Mouse (Mus musculus): ENCODE measurements around the gene Ehd1. TPM values are rescaled to one million over a fixed set of nuclear protein-coding genes. Genes with fewer than 3 reads are reported as not detected.

Gene Ehd1
- polyA plus RNA-seq, 2 experiments: 68.7 to 160 TPM

DNA sequence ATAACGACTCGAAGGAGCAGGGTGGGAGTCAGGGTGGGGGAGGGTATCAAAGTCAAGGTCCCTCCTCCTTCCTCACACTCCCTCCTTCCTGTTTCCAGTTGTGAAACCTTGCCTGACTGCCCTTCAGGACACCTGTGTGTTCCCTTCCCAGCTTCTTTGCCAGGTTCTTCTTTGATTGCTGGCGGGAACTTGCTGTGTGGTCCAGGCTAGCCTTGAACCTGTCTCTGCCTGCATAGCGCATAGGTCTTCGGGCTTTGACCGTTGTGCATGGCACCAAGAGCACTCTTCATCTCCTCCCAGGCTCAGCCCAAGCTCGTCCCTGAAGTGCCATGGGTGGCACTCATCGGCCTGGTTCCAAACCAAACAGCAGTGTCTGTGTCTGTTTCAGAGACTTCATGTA is 11.6 kb upstream of the Ehd1 start:
- H3K4me2 ChIP-seq (replicated peaks; ENCODE audit: low read depth, low read length, severe bottlenecking): no peak overlapping the region
- peaks cover 26% of the 10 kb centered on the region for H3K36me3 ChIP-seq (ENCODE audit: control insufficient read depth, insufficient read depth, low read length)
- no peak overlapping the region for H3K9ac ChIP-seq (ENCODE audit: low read depth, low read length, severe bottlenecking)
- no peaks in the 10 kb centered on the region; the same call in 1 of the 2 replicates for H3K4me1 ChIP-seq (ENCODE audit: control insufficient read depth, insufficient read depth, low read length)
- TF ChIP-seq POLR2A (IDR thresholded peaks at IDR 0.05; ENCODE audit: borderline replicate concordance, extremely low read depth, insufficient read depth, insufficient read length): no peak
- H3K9me3 ChIP-seq (ENCODE audit: control insufficient read depth, low read length): no peaks in the 10 kb centered on the region
- H3K27me3 ChIP-seq (ENCODE audit: control insufficient read depth, insufficient read depth, low read length): no peaks in the 10 kb centered on the region
- no peak overlapping the region for H3K4me3 ChIP-seq (replicated peaks; ENCODE audit: low read length)
- DNase-seq (ENCODE audit: low spot score) (no peak), ATAC-seq (ENCODE audit: low FRiP score, low read depth) (no peak)
- WGBS: 86% methylated on average over 8 of the region's 8 CpGs
- H3K27ac ChIP-seq (replicated peaks; ENCODE audit: low read depth, low read length): no peak overlapping the region

DNA sequence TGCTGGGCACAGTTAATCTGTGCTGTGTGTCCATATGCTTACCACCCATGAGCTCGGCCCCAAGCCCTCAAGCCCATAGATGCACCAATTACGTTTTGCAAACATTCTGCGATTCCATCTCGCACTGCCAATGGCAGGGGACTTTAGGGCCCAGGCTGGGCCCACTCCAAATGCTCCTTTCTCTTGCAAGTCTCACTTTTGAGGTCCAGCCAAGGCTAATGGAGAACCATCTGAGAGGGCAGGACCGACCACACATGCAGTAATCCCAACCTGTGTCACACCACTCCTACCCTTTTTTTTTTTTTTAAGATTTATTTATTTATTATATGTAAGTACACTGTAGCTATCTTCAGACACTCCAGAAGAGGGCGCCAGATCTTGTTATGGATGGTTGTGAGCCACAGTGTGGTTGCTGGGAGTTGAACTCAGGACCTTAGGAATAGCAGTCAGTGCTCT is 10.8 kb upstream of the Ehd1 start:
- H3K4me1 ChIP-seq (ENCODE audit: control insufficient read depth, insufficient read depth, low read length): no peaks in the 10 kb centered on the region; the same call in 1 of the 2 replicates
- no peak for ATAC-seq (ENCODE audit: low FRiP score, low read depth)
- H3K36me3 ChIP-seq (ENCODE audit: control insufficient read depth, insufficient read depth, low read length): peaks cover 18% of the 10 kb centered on the region
- 56% methylated on average over 6 of the region's 6 CpGs for WGBS
- TF ChIP-seq POLR2A (IDR thresholded peaks at IDR 0.05; ENCODE audit: borderline replicate concordance, extremely low read depth, insufficient read depth, insufficient read length): no peak
- H3K4me3 ChIP-seq (replicated peaks; ENCODE audit: low read length): no peak overlapping the region
- H3K4me2 ChIP-seq (replicated peaks; ENCODE audit: low read depth, low read length, severe bottlenecking): no peak overlapping the region
- H3K27me3 ChIP-seq (ENCODE audit: control insufficient read depth, insufficient read depth, low read length): no peaks in the 10 kb centered on the region
- no peak for DNase-seq (ENCODE audit: low spot score)
- no peaks in the 10 kb centered on the region for H3K9me3 ChIP-seq (ENCODE audit: control insufficient read depth, low read length)
- no peak overlapping the region for H3K9ac ChIP-seq (ENCODE audit: low read depth, low read length, severe bottlenecking)
- no peak overlapping the region for H3K27ac ChIP-seq (replicated peaks; ENCODE audit: low read depth, low read length)

DNA sequence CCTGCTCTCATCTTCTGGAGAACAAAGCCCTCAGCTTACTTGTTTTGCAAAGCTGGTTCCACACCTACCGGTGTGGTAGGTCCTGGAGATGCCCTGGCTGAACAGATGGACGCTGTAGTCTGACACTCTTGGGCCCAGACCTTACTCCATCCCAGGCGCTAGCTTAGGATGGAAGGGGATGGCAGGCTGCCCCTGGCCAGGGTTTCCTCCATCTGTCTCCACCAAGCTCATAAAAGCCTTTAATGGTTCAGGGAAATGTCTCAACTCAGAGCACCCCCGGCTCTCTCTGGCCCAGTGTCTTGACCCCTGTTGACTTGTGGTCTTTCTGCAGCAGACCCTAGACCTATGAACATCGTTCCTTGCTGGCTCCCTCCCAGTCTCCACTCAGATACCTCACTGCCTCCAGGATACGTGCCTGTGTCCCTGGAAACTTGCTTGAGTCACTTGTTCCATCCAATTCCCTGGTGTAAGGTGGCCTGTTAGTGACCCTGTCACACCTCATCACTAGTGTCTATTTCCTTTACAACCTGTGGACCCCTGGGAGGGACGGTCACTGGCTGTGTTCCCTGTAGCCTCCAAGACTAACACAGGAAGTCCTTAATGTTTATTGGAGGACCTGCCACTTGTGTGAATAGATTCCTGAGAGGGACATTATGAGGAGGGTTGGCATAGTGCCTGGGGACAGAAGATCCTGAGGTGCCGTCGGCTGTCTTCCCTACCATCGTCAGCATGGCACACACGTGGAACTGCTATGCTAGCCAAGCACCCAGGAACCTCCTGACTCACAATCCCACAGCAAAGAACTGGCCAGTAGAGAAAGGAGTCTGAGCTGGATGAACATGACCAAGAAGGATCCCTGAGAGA is 9.0 kb upstream of the Ehd1 start:
- Histone ChIP-seq H3K4me2 (replicated peaks; ENCODE audit: low read depth, low read length, severe bottlenecking) (no peak overlapping the region), H3K27ac (replicated peaks; ENCODE audit: low read depth, low read length) (no peak overlapping the region), H3K4me3 (replicated peaks; ENCODE audit: low read length) (no peak overlapping the region), H3K36me3 (ENCODE audit: control insufficient read depth, insufficient read depth, low read length) (0 out of 2 replicates have a peak, but pooled peaks cover under 1% of the 10 kb centered on the region), H3K9ac (ENCODE audit: low read depth, low read length, severe bottlenecking) (no peak overlapping the region), H3K27me3 (ENCODE audit: control insufficient read depth, insufficient read depth, low read length) (no peaks in the 10 kb centered on the region), H3K4me1 (ENCODE audit: control insufficient read depth, insufficient read depth, low read length) (no peaks in the 10 kb centered on the region; the same call in 1 of the 2 replicates), H3K9me3 (ENCODE audit: control insufficient read depth, low read length) (no peaks in the 10 kb centered on the region)
- DNase-seq (ENCODE audit: low spot score) (no peak), ATAC-seq (ENCODE audit: low FRiP score, low read depth) (peak; percentile 31; the same call in 1 of the 2 replicates)
- 46% methylated on average over 11 of the region's 11 CpGs for WGBS
- TF ChIP-seq POLR2A (IDR thresholded peaks at IDR 0.05; ENCODE audit: borderline replicate concordance, extremely low read depth, insufficient read depth, insufficient read length): no peak

DNA sequence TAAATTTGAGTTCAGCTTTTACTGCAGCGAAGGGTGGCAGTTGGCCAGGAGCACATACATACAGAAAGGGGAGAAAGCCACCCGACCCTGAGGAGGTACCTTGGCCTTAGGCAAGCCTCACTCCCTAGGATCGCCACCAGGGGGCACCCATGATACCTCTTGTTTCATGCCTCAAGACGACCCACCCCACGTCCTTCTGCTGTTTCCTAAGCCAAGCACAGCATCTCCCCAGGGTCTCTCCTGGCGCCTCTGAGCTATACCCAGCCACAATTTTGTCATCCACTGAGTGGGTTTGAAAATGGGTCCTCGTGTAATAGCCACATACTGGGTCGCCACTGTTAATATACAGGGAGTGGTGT is 8.4 kb upstream of the Ehd1 start:
- Histone ChIP-seq H3K36me3 (ENCODE audit: control insufficient read depth, insufficient read depth, low read length) (no peaks in the 10 kb centered on the region), H3K9me3 (ENCODE audit: control insufficient read depth, low read length) (no peaks in the 10 kb centered on the region), H3K4me3 (replicated peaks; ENCODE audit: low read length) (no peak overlapping the region), H3K27ac (replicated peaks; ENCODE audit: low read depth, low read length) (no peak overlapping the region), H3K27me3 (ENCODE audit: control insufficient read depth, insufficient read depth, low read length) (no peaks in the 10 kb centered on the region), H3K4me1 (ENCODE audit: control insufficient read depth, insufficient read depth, low read length) (no peaks in the 10 kb centered on the region; the same call in 1 of the 2 replicates), H3K4me2 (replicated peaks; ENCODE audit: low read depth, low read length, severe bottlenecking) (no peak overlapping the region), H3K9ac (ENCODE audit: low read depth, low read length, severe bottlenecking) (no peak overlapping the region)
- ATAC-seq (ENCODE audit: low FRiP score, low read depth) (peak; percentile 86), DNase-seq (ENCODE audit: low spot score) (peak; percentile 93)
- 15% methylated on average over 8 of the region's 8 CpGs for WGBS
- TF ChIP-seq POLR2A (IDR thresholded peaks at IDR 0.05; ENCODE audit: borderline replicate concordance, extremely low read depth, insufficient read depth, insufficient read length): no peak

DNA sequence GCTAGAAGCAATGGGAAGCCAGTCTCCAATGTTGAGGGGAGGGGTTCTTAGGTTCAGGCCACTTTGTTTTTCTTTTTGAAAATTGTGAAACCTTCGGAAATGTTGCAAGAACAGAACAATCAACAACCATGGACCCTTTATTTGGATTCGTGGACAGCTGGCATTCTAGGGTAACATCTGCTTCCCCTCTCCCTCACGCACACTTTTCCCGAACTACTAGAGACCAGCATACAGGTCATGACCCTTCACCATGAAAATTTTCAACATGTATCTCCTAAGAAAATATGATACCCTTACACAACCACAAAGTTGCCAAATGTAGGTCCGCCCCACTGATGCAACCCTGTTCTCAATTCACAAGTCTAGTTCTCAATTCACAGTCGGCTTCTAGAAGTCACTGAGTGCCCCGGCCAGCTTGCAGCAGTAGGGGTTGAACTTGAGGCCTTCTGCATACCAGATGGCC is 7.8 kb upstream of the Ehd1 start:
- H3K27me3 ChIP-seq (ENCODE audit: control insufficient read depth, insufficient read depth, low read length): no peaks in the 10 kb centered on the region
- no peak for ATAC-seq (ENCODE audit: low FRiP score, low read depth)
- no peak for TF ChIP-seq POLR2A (IDR thresholded peaks at IDR 0.05; ENCODE audit: borderline replicate concordance, extremely low read depth, insufficient read depth, insufficient read length)
- DNase-seq (ENCODE audit: low spot score): no peak
- H3K9ac ChIP-seq (ENCODE audit: low read depth, low read length, severe bottlenecking): no peak overlapping the region
- H3K27ac ChIP-seq (replicated peaks; ENCODE audit: low read depth, low read length): no peak overlapping the region
- 83% methylated on average over 7 of the region's 7 CpGs for WGBS
- H3K4me3 ChIP-seq (replicated peaks; ENCODE audit: low read length): no peak overlapping the region
- no peaks in the 10 kb centered on the region for H3K9me3 ChIP-seq (ENCODE audit: control insufficient read depth, low read length)
- no peaks in the 10 kb centered on the region for H3K36me3 ChIP-seq (ENCODE audit: control insufficient read depth, insufficient read depth, low read length)
- no peak overlapping the region for H3K4me2 ChIP-seq (replicated peaks; ENCODE audit: low read depth, low read length, severe bottlenecking)
- no peaks in the 10 kb centered on the region; the same call in 1 of the 2 replicates for H3K4me1 ChIP-seq (ENCODE audit: control insufficient read depth, insufficient read depth, low read length)
